Mouse (Mus musculus): ENCODE data around the gene Prr13. TPM values are rescaled to one million over a fixed set of nuclear protein-coding genes. Genes with fewer than 3 reads are reported as not detected.

Prr13 gene
- polyA plus RNA-seq, 1 experiment, result 123 TPM

GRCm38 (mm10) chr15:102445146-102445545 lies 13.7 kb upstream of the Prr13 start, which contains the start of gene Amhr2:
Gene Amhr2, plus strand, starts transcription at chr15:102445367.
- Histone ChIP-seq H3K4me3 (ENCODE audit: control insufficient read depth, insufficient read depth, low read length) (no peak within 1 kb of the TSS), H3K36me3 (ENCODE audit: control insufficient read depth, insufficient read depth, low read length) (no peaks in the 10 kb centered on the region), H3K4me1 (replicated peaks; ENCODE audit: control insufficient read depth, insufficient read depth, low read length) (peaks cover 2% of the 10 kb centered on the region; the same call in 1 of the 2 replicates), H3K27ac (ENCODE audit: control insufficient read depth, insufficient read depth, low read length) (no peak within 1 kb of the TSS), H3K27me3 (ENCODE audit: control insufficient read depth, insufficient read depth, low read length) (no peaks in the 10 kb centered on the region)
- no peak for DNase-seq
- TF ChIP-seq CTCF (IDR thresholded peaks at IDR 0.05; ENCODE audit: borderline replicate concordance, control insufficient read depth, extremely low read depth, insufficient read depth, low read length, poor library complexity) (no peak), POLR2A (IDR thresholded peaks at IDR 0.05; ENCODE audit: control insufficient read depth, extremely low read depth, insufficient read depth, low read length, poor library complexity) (no peak)
- WGBS, result 88% methylated on average over 8 of the region's 8 CpGs

- Histone ChIP-seq H3K27ac (ENCODE audit: control insufficient read depth, insufficient read depth, low read length) (no peak overlapping the region), H3K4me1 (replicated peaks; ENCODE audit: control insufficient read depth, insufficient read depth, low read length) (peaks cover 2% of the 10 kb centered on the region), H3K4me3 (ENCODE audit: control insufficient read depth, insufficient read depth, low read length) (no peak overlapping the region), H3K36me3 (ENCODE audit: control insufficient read depth, insufficient read depth, low read length) (no peaks in the 10 kb centered on the region), H3K27me3 (ENCODE audit: control insufficient read depth, insufficient read depth, low read length) (no peaks in the 10 kb centered on the region)
- WGBS, result 87% methylated on average over 5 of the region's 6 CpGs
- DNase-seq, result no peak
- TF ChIP-seq POLR2A (IDR thresholded peaks at IDR 0.05; ENCODE audit: control insufficient read depth, extremely low read depth, insufficient read depth, low read length, poor library complexity) (no peak), CTCF (IDR thresholded peaks at IDR 0.05; ENCODE audit: borderline replicate concordance, control insufficient read depth, extremely low read depth, insufficient read depth, low read length, poor library complexity) (no peak)
Measured at GRCm38 (mm10) chr15:102446448-102446847, 12.4 kb upstream of the Prr13 start.

GRCm38 (mm10) chr15:102449366-102449765 lies 9.5 kb upstream of the Prr13 start:
- H3K4me3 ChIP-seq (ENCODE audit: control insufficient read depth, insufficient read depth, low read length), result no peak overlapping the region
- TF ChIP-seq CTCF (IDR thresholded peaks at IDR 0.05; ENCODE audit: borderline replicate concordance, control insufficient read depth, extremely low read depth, insufficient read depth, low read length, poor library complexity) (no peak), POLR2A (IDR thresholded peaks at IDR 0.05; ENCODE audit: control insufficient read depth, extremely low read depth, insufficient read depth, low read length, poor library complexity) (no peak)
- H3K36me3 ChIP-seq (ENCODE audit: control insufficient read depth, insufficient read depth, low read length), result no peaks in the 10 kb centered on the region
- no peak for DNase-seq
- 90% methylated on average over 8 of the region's 8 CpGs for WGBS
- H3K4me1 ChIP-seq (replicated peaks; ENCODE audit: control insufficient read depth, insufficient read depth, low read length), result peaks cover 9% of the 10 kb centered on the region
- H3K27me3 ChIP-seq (ENCODE audit: control insufficient read depth, insufficient read depth, low read length), result no peaks in the 10 kb centered on the region
- no peak overlapping the region for H3K27ac ChIP-seq (ENCODE audit: control insufficient read depth, insufficient read depth, low read length)

GRCm38 (mm10) chr15:102450928-102451327 lies 7.9 kb upstream of the Prr13 start:
- H3K4me1 ChIP-seq (replicated peaks; ENCODE audit: control insufficient read depth, insufficient read depth, low read length), result peaks cover 9% of the 10 kb centered on the region
- no peak overlapping the region for H3K27ac ChIP-seq (ENCODE audit: control insufficient read depth, insufficient read depth, low read length)
- no peaks in the 10 kb centered on the region for H3K36me3 ChIP-seq (ENCODE audit: control insufficient read depth, insufficient read depth, low read length)
- no peak for DNase-seq
- WGBS, result 64% methylated on average over 7 of the region's 7 CpGs
- TF ChIP-seq CTCF (IDR thresholded peaks at IDR 0.05; ENCODE audit: borderline replicate concordance, control insufficient read depth, extremely low read depth, insufficient read depth, low read length, poor library complexity) (no peak), POLR2A (IDR thresholded peaks at IDR 0.05; ENCODE audit: control insufficient read depth, extremely low read depth, insufficient read depth, low read length, poor library complexity) (no peak)
- H3K4me3 ChIP-seq (ENCODE audit: control insufficient read depth, insufficient read depth, low read length), result no peak overlapping the region
- no peaks in the 10 kb centered on the region for H3K27me3 ChIP-seq (ENCODE audit: control insufficient read depth, insufficient read depth, low read length)

- no peak for TF ChIP-seq POLR2A (IDR thresholded peaks at IDR 0.05; ENCODE audit: control insufficient read depth, extremely low read depth, insufficient read depth, low read length, poor library complexity)
- TF ChIP-seq CTCF (IDR thresholded peaks at IDR 0.05; ENCODE audit: borderline replicate concordance, control insufficient read depth, extremely low read depth, insufficient read depth, low read length, poor library complexity), result no peak
- Histone ChIP-seq H3K27me3 (ENCODE audit: control insufficient read depth, insufficient read depth, low read length) (no peaks in the 10 kb centered on the region), H3K36me3 (ENCODE audit: control insufficient read depth, insufficient read depth, low read length) (no peaks in the 10 kb centered on the region), H3K27ac (ENCODE audit: control insufficient read depth, insufficient read depth, low read length) (no peak overlapping the region), H3K4me3 (ENCODE audit: control insufficient read depth, insufficient read depth, low read length) (no peak overlapping the region), H3K4me1 (replicated peaks; ENCODE audit: control insufficient read depth, insufficient read depth, low read length) (peaks cover 9% of the 10 kb centered on the region)
- 89% methylated on average over 26 of the region's 26 CpGs for WGBS
- DNase-seq, result no peak
Measured at GRCm38 (mm10) chr15:102451666-102452430, 7.0 kb upstream of the Prr13 start.

GRCm38 (mm10) chr15:102455993-102456392 lies 2.8 kb upstream of the Prr13 start:
- DNase-seq, result no peak
- H3K27ac ChIP-seq (ENCODE audit: control insufficient read depth, insufficient read depth, low read length), result no peak overlapping the region
- 71% methylated on average over 6 of the region's 6 CpGs for WGBS
- no peaks in the 10 kb centered on the region for H3K27me3 ChIP-seq (ENCODE audit: control insufficient read depth, insufficient read depth, low read length)
- H3K4me1 ChIP-seq (replicated peaks; ENCODE audit: control insufficient read depth, insufficient read depth, low read length), result peaks cover 34% of the 10 kb centered on the region
- H3K36me3 ChIP-seq (ENCODE audit: control insufficient read depth, insufficient read depth, low read length), result no peaks in the 10 kb centered on the region
- TF ChIP-seq CTCF (IDR thresholded peaks at IDR 0.05; ENCODE audit: borderline replicate concordance, control insufficient read depth, extremely low read depth, insufficient read depth, low read length, poor library complexity) (peak; percentile 71), POLR2A (IDR thresholded peaks at IDR 0.05; ENCODE audit: control insufficient read depth, extremely low read depth, insufficient read depth, low read length, poor library complexity) (no peak)
- H3K4me3 ChIP-seq (ENCODE audit: control insufficient read depth, insufficient read depth, low read length), result no peak overlapping the region

Measured in thymus, adult 2 months (tissue).